Mouse (Mus musculus): ENCODE results near the gene Rex1bd. TPM values are rescaled to one million over a fixed set of nuclear protein-coding genes. Genes with fewer than 3 reads are reported as not detected.

The Rex1bd gene
- total RNA-seq, 2 experiments from 2014 or later = 105 TPM

DNA sequence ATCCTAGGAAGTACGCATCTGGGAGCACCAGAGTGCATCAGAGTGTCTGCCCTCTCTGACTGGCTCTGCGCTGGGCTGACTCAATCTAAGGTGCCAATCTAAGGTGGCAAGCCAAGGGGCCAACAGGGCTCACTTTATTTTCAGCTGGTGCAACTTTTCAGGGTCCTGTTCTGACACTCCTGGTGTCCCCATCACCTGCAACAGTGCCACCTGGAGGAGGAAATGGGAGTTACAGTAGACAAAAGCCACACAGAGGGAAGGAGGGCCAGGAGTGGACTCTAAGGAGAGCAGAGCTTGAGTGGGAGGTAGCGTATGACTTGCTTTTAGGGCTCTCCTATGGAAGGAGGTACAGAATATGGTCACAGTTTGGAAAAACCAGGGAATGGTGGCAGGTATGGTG lies 1.7 kb downstream of the Rex1bd start:
- DNase-seq = peak; percentile 78 to 92
- intact Hi-C loops (cut with DNase I) = loop anchor here (5.0 kb wide), 3 partner anchors 38 to 163 kb away; partner anchors contain the start of gene Crtc1

DNA sequence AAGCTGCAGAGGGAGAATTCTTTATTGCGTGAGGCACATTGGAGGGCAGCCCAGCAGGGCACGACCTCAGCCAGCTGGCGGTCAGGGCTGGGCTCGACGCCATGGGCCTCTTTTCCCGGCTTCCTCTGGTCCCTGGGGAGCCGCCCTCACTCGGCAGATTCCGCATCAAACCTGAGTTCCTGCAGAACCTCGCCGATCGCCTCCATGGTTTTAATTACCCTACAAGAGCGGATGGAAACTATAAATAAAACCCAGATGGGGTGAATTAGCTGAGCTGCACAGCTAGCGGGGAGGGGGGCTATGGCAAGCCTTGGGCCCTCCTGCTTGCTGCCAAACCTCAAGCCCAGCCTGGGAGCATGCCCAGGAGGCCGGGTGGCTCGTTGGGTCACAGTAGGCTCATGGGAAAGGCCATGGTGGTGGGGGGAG lies 2.2 kb downstream of the Rex1bd start:
- intact Hi-C loops (cut with DNase I) = loop anchor here (5.0 kb wide), 3 partner anchors 37 to 162 kb away; partner anchors contain the start of gene Crtc1
- DNase-seq = peak; percentile 77 to 83

DNA sequence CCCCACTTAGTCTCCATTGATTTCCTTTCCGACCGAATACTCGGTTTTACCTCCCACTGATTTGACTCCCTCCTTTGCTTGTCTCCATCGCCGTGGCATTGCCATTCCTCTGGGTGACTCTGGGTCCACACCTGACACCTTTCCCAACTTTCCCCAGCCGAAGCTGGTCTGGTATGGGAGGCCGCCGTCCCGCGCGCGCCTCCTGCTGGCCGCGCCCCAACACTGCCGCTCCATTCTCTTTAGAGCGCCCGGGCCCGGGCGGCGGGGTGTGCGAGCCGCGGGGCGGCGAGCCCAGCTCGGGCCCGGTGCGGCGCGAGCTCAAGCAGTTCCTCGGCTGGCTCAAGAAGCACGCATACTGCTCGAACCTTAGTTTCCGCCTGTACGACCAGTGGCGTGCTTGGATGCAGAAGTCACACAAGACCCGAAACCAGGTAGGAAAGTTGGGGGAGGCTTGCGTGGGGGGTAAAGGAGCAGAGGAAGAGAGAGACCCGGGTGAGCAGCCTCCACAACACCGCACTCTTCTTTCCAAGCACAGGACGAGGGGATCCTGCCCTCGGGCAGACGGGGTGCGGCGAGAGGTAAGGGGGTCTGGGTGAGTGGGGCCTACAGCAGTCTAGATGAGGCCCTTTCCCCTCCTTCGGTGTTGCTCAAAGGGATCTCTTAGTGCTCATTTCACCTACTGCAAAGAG lies 3.3 kb downstream of the Rex1bd start:
- intact Hi-C loops (cut with DNase I) = loop anchor here (1.0 to 5.0 kb wide), 5 partner anchors 36 to 161 kb away; partner anchors contain the start of gene Crtc1
- DNase-seq = peak; percentile 78 to 85

DNA sequence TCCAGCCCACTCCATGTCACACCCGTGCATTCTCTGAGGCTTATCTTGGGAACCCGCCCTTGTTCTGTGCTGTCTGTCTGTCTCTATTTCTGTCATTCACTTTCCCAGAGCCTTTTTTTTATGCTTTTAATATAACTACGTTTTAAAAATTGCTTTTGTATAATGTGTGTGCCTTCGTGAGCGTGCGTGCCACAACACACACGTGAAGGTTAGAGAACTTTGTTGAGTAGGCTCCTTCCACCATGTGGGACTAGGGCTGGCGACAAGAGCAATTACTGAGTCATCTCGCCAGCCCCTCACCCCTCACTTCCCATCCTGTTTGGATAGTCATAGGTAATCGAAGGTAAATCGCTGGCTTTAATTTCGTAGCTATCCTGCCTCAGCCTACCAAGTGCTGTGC lies 4.0 kb downstream of the Rex1bd start:
- DNase-seq = no peak
- intact Hi-C loops (cut with DNase I) = loop anchor here (2.0 to 5.0 kb wide), 4 partner anchors 35 to 160 kb away; partner anchors contain the start of gene Crtc1

DNA sequence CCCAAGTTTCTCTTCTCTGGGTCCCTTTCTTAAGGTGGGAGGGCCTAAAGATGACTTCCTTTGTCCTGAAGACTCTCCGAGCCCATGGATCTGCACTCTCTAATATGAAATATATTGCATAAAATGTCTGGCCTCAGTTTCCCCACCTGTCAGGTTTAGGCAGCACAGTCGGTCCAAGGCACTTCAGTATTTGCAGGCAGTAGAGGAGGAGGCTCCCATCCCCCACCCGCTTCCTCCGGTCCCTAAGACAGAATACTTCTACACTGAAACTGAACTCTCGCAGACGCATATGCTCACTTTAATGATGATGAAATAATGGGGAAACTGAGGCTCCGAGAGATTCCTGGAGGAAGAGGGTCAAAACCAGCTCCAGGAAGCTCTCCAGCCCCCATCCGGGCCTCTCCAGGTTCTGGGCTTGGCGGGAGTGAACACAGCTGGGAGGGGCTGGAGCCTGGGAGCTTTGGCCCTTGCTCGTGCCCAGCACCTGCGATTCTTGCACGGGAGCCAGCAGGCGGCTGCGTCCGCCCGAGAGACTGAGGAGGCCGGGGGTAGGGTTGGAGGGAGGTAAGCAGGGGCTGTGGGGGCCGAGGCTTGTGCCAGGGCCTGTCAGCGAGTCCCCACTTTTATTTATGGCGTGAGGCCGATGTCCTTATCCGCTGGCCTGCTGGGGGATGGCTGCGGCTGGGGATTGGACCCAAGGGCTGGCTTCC lies 4.6 kb downstream of the Rex1bd start:
- intact Hi-C loops (cut with DNase I) = loop anchor here (2.0 to 5.0 kb wide), 4 partner anchors 35 to 160 kb away; partner anchors contain the start of gene Crtc1
- DNase-seq = peak; percentile 60 to 65

DNA sequence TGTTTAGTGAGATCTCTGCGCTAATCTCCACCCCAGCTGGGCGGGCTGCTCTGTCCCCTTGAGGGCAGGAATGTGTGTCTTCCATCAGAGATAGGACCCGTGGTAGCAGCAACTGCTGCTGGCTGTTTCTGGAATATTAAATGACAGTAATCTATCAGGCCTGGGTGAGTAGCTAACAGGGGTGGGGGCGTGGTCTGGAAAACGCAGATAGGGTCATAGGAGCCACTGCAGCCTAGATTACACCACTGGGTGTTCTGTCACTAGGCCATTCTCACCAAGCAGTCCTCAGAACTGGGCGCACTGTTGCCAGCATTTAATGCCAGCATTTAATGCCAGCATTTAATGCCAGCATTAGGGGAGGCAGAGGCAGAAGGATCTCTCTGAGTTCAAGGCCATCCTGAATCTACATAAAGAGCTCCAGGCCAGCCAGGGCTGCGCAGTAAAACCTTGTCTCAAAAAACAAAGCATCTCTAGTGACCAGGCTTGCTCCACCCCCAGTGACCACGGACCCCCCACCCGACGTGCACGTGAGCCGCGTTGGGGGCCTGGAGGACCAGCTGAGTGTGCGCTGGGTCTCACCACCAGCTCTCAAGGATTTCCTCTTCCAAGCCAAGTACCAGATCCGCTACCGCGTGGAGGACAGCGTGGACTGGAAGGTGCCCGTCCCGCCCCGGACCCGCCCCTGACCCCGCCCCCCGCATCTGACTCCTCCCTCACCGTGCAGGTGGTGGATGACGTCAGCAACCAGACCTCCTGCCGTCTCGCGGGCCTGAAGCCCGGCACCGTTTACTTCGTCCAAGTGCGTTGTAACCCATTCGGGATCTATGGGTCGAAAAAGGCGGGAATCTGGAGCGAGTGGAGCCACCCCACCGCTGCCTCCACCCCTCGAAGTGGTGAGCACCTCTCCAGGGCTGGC lies 5.9 kb downstream of the Rex1bd start:
- intact Hi-C loops (cut with DNase I) = loop anchor here (5.0 kb wide), 3 partner anchors 33 to 158 kb away; partner anchors contain the start of gene Crtc1
- no peak for DNase-seq

DNA sequence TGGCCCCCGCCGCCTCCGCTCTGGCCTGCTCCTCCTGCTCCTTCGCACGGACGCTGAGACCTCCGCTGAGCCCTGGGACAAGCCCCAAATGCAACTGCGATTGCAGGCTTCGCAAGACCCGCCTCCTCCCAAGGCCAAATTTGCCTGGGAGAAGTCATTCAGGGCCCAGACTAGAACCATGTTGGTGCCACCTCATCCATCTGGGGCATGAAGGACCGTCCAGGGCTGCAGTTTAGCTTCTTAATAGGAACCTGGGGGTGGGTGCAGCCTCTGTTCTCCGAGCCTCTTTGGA lies 10.8 kb downstream of the Rex1bd start:
- intact Hi-C loops (cut with DNase I) = no loop called here
- DNase-seq = no peak

DNA sequence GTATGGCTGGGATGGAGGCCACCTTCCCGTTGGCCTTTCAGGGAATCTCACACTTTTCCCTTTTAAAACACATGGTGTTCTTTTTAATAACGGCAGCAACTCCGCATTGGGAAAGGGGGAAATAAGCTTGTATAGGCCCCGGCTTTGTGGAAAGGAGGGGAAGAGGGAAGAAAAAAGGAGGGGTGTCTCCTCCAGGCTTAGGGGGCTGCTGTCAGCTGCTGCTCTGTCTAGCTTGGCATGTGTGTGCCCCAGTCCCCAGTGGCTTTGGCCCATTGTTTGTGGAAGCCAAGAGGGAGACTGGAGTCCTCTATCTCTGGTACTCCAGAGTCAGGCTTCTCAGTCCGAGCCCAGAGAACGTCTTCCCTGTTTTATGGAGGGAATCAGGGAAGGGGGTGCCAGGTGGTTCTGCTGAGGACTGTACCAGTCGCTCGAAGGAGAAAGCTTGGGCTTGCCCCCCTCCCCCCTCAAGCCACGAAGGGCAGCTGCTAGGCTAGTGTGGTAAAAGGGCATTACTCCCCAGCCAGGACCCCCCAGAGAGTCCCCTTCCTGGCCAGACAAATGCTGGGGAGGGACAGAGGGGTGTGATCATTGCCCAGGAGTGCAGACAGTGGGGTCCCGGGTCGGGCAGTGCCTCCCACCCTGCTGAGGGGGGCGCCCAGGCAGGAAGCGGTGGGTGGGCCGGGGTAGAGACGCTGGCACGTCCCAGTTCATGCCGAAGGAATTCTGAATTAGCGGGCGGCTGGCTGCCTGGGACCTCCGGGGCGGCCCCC lies 11.4 kb downstream of the Rex1bd start:
- intact Hi-C loops (cut with DNase I) = no loop called here
- no peak for DNase-seq

DNA sequence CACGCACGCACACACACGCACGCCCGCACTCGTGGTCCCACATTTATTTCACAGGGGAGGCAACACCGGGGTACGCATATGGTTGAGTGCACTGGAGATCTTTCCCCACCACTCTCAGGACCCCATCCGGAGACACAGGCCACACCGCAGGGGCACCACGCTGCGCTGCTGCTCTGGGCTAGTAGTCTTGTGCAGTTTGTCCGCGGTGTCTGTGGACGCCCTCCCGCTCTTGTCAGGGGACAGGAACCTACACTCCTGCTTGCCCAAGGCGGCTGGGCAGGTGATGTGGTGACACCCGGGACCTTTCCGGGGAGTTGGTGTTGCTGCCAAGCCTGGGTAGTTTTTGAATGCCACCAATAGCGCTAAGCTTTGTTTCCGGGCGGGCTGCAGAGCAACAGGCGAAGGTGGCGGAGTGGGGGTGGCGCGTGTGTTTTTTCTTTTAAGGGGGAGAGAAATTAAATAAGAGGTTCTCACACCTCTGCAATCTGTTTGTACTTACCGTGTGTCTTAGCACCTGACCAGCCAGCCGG lies 12.1 kb downstream of the Rex1bd start:
- DNase-seq = no peak
- intact Hi-C loops (cut with DNase I) = no loop called here

DNA sequence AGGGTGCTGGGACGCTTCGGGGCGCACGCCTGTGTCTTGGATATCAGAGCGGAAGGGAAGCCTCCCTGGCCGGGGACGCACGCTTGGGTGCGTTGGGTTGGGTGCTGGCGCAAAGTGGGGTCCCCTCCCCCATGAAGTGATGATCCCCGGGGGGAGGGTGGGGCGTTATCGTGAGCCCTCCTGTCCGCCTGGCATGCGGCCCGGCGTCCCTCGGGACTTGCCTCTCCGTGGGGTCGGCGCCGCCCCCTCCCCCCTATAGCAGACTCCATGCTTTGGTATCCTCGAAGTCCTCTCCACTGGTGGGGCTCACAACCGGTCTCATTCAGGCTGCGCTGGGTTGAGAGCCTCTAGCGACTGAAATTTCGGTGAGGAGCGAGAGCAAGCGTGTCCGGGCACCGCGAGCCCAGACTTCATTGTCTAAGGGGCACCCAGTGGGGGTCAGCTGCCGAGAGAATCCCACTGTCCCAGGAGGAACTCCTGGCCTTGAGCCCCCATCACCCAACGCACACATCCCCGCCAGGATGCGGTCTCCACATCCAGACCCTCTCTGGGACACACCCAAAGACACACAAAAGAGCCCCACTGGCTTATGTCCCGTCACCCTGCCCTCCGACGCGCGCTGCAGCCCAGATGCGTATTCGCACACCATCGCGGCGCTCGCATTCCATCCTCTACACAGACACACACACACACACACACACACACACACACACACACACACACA lies 12.7 kb downstream of the Rex1bd start:
- intact Hi-C loops (cut with DNase I) = no loop called here
- DNase-seq = no peak

DNA sequence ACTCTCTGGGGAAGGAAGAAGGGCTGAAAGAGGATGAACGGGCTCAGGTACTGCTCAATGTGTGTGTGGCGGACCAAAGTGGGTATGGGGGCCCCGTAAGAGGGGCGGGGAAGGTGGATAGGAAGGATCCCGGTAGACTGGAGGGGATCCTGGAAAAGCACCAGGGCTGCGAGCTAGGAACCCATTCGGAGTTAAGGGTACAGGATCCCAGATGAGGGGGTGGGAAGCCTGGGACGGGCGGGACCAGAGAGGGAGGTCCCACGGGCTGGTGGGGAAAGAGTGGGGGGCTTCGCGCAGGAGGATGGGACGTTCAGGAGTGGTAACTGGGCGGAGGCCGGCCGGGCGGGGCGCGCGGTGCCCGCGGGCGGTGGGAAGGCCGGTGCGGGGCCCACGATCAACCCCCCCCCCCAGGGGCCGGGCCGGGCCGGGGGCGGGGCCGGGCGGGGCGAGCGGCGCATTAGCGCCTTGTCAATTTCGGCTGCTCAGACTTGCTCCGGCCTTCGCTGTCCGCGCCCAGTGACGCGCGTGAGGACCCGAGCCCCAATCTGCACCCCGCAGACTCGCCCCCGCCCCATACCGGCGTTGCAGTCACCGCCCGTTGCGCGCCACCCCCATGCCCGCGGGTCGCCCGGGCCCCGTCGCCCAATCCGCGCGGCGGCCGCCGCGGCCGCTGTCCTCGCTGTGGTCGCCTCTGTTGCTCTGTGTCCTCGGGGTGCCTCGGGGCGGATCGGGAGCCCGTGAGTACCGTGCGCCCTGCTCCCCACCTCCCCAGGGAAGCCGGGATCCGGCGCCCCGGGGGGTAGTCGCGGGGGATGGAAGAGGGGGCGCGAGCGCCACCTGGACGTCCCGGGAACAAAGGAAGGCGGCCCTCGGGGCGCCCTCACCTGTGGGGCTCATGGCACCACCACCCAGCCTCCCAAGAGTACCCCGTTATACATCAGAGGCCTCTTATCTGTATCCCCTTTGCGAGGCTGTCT lies 13.6 kb downstream of the Rex1bd start, which contains the start of gene Crlf1:
Crlf1 (plus strand) TSS at position 495 of the 977 bp plus-strand sequence.
- no peak for DNase-seq
- intact Hi-C loops (cut with DNase I) = no loop called here

DNA sequence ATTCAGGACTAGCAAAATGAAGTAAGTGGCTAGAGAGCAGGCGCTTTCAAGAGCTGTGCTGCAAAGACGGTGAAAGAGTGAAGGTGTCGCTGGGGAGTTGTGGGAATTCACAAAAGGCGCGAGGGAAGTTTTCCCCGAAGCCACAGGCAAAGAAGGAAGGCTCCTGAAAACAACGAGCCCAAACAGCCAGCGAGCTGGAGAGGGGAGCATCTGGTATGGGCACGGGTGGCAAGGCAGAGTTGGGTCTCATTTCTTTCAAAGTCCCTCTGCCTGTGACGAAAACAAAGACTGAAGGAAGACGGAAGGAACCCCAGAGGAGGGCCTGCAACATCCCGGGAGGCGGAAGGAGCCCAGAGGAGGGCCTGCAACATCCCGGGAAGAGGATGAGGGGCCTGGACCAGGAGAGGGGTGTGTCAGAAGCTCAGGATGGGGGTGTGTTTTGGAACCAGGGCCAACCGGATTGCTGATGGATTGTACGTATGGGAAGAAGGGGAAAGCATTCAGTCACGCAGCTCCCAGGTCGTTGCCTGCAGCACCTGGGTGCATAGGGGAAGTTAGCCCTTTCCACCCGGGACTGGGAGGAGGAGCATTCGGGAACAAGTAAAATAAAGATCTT lies 15.6 kb downstream of the Rex1bd start:
- no peak for DNase-seq
- intact Hi-C loops (cut with DNase I) = no loop called here

DNA sequence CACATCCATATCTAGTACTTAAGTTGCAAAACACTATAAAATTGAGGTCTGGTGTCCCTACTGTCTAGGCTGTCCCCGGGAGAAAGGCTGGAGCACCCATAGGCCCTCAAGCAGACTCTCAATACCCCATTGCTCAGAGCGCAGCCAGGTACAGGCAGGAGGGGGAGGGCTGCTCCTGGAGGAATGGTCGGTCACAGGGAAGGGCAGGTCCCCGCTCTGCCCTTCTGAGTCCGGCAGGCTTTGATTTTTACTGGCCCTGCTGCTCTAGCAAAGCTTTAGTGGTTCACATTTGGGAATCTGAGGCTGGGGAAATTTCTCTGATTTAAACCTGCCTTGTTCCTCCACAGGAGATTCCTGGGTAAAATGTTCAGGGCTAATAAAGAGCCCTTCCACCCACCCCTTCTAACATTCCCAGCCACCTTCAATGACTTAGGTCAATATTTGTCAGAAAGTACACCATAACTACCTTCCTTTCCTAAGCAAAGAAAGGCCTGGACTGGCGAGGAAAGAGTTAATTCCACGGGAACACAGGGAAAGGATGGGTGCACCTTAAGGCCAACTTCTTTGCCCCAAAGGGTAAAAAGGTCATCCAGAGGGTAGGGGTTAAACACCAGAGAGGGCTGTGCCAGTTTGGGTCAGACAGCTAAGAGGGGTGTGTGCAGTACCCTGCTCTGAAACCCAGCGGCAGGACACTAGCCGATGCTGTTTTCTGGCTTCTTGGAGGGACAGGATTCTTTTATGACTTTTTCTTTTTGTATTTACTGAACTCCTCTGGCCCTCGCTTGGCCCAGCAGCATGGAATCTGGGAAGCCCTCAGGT lies 16.3 kb downstream of the Rex1bd start:
- no peak for DNase-seq
- intact Hi-C loops (cut with DNase I) = no loop called here

DNA sequence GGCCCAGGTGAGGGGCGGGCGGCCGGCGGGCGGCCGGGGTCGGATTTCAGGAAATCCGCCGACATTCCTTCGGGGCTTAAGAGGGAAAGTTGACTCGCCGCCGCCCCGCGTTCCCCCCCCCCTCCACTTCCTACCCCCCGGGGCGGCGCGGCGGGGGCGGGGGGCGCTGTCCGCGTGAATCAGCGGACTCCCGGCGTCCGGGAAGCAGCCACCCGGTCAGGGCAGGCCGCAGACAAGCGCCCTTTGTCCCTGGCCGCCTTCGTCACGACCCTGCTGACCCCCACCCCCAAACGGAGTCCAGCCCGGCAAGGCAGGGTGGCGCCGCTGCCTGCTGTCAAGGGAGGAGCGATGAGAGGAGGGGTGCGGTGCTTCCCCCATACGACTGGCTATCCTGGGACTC lies 17.0 kb downstream of the Rex1bd start:
- intact Hi-C loops (cut with DNase I) = no loop called here
- no peak for DNase-seq

DNA sequence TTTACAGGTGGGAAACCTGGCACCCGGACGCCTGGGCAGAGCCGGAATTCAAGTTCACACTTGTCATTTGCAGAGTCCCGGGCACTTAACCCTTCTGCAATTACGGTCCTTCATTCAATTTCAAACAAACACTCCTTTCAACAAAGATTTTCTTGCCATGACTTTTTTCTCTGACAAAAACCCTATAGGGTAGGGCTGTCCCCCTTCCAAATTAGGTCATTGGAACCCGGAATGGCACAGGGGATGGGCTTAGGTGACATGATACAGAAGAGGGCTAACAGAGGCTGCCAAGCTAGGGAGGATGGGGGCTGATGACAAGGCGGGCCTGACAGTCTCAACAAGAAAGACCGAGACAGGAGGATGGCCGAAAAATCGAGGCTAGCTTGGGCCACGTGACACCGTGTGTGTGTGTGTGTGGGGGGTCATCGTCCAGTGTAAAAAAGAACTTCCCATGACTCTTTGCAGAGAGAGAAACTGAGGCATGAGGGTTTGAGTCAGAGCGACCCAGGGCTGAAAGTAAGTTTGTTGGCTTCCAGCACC lies 17.6 kb downstream of the Rex1bd start:
- intact Hi-C loops (cut with DNase I) = no loop called here

More for the DNA sequence above, 17.6 kb downstream of the Rex1bd start:
- no peak for DNase-seq

Data from heart, postnatal 14 days (tissue).